In the genomic region with DNA sequence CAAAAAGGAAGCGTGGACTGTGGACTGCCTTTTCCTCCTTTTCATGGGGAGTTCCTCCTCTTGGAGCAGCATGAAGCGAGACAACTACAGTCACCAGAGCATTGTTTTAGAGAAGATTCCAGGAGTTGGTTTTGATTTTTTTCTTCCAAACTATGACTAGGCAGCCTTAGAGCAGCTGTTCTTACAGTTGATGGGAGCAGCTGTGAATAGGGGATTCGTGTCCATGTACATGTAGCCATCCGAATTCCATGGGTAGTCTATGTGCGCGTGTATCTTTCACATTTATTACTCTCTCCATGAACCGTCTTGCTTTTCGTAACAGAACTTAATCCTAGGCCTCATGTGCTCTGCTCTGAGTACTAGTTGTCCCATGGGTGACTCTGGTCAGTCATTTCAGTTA, we compare ENCODE assay signal across 16 mouse cellular contexts.
DNase-seq lines count a peak whose midpoint lies in the region; ATAC-seq and TF ChIP-seq lines count a peak whose summit lies in the region.
"Had no signal": no experiment of that assay in that cellular context is flagged by ENCODE, and none has a peak within 500 bp of the region (broad histone marks: within the 10 kb centered on the region; RNA-seq: fewer than 3 reads in every experiment).

No protein-coding gene starts in this region.

- H3K4me1 ChIP-seq in heart, embryonic 16.5 days (ENCODE audit: control insufficient read depth, insufficient read depth, low read length) = peaks cover 67% of the 10 kb centered on the region
- peaks cover 67% of the 10 kb centered on the region for H3K4me1 ChIP-seq in neural tube, embryonic 13.5 days (replicated peaks)
- H3K4me1 ChIP-seq in limb, embryonic 14.5 days (ENCODE audit: control insufficient read depth, insufficient read depth, low read length) = peaks cover 44% of the 10 kb centered on the region

- ATAC-seq in heart, embryonic 16.5 days (replicated peaks; ENCODE audit: extremely low read depth, insufficient read depth, low FRiP score) = no peak
- no peak for ATAC-seq in neural tube, embryonic 13.5 days (ENCODE audit: low read depth)
- ATAC-seq in limb, embryonic 14.5 days (ENCODE audit: low FRiP score, low read depth) = peak; percentile 27; the same call in 1 of the 2 replicates
- ATAC-seq: CD4-positive, CD25-positive, alpha-beta regulatory T cell, adult 4 months; forebrain, embryonic 14.5 days; midbrain, embryonic 15.5 days had no signal

- no peak overlapping the region for H3K4me2 ChIP-seq in heart, embryonic 16.5 days (ENCODE audit: low read depth, low read length)
- H3K4me2 ChIP-seq in neural tube, embryonic 13.5 days = no peak overlapping the region
- H3K4me2 ChIP-seq in limb, embryonic 14.5 days (replicated peaks; ENCODE audit: low read depth, low read length, severe bottlenecking) = no peak overlapping the region
- H3K4me2 ChIP-seq: embryonic facial prominence, embryonic 12.5 days; hindbrain, embryonic 12.5 days; liver, embryonic 15.5 days; midbrain, embryonic 15.5 days; neural tube, embryonic 12.5 days had no signal

- 78% methylated on average over 8 of the region's 8 CpGs for WGBS in heart, embryonic 16.5 days
- WGBS in neural tube, embryonic 13.5 days = 92% methylated on average over 8 of the region's 8 CpGs
- WGBS in limb, embryonic 14.5 days = 77% methylated on average over 8 of the region's 8 CpGs

- TF ChIP-seq POLR2A in limb, embryonic 14.5 days (IDR thresholded peaks at IDR 0.05; ENCODE audit: borderline replicate concordance, extremely low read depth, insufficient read depth, insufficient read length) = no peak

- peak overlapping the region; percentile 51 for H3K9ac ChIP-seq in heart, embryonic 16.5 days (ENCODE audit: low read length)
- no peak overlapping the region for H3K9ac ChIP-seq in neural tube, embryonic 13.5 days
- H3K9ac ChIP-seq in limb, embryonic 14.5 days (ENCODE audit: low read depth, low read length, severe bottlenecking) = no peak overlapping the region
- H3K9ac ChIP-seq: embryonic facial prominence, embryonic 12.5 days; hindbrain, embryonic 12.5 days; liver, embryonic 15.5 days; midbrain, embryonic 15.5 days; neural tube, embryonic 12.5 days had no signal

- H3K36me3 ChIP-seq in heart, embryonic 16.5 days (ENCODE audit: control insufficient read depth, insufficient read depth) = no peaks in the 10 kb centered on the region
- H3K36me3 ChIP-seq in neural tube, embryonic 13.5 days = no peaks in the 10 kb centered on the region
- H3K36me3 ChIP-seq in limb, embryonic 14.5 days (ENCODE audit: control insufficient read depth, insufficient read depth, low read length) = no peaks in the 10 kb centered on the region
- H3K36me3 ChIP-seq: embryonic facial prominence, embryonic 12.5 days; hindbrain, embryonic 12.5 days; liver, embryonic 15.5 days; midbrain, embryonic 15.5 days; neural tube, embryonic 12.5 days had no signal

- no peak for DNase-seq in heart, postnatal 10 days
- no peak for DNase-seq in neural tube, embryonic 10.5 days (ENCODE audit: extremely low spot score, low spot score)
- no peak for DNase-seq in limb, embryonic 14.5 days (ENCODE audit: low spot score)
- no peak for DNase-seq in adrenal gland, adult 2 months
- DNase-seq in right cerebral cortex, postnatal 4 days = no peak
- DNase-seq: cerebellum, postnatal 36 days; kidney, adult 8-10 months had no signal

- H3K27me3 ChIP-seq in heart, embryonic 16.5 days (ENCODE audit: control insufficient read depth, insufficient read depth, low read length) = no peaks in the 10 kb centered on the region
- no peaks in the 10 kb centered on the region for H3K27me3 ChIP-seq in neural tube, embryonic 13.5 days
- H3K27me3 ChIP-seq in limb, embryonic 14.5 days (ENCODE audit: control insufficient read depth, insufficient read depth, low read length) = no peaks in the 10 kb centered on the region
- H3K27me3 ChIP-seq: embryonic facial prominence, embryonic 12.5 days; hindbrain, embryonic 12.5 days; liver, embryonic 15.5 days; midbrain, embryonic 15.5 days; neural tube, embryonic 12.5 days had no signal

- no peaks in the 10 kb centered on the region for H3K9me3 ChIP-seq in heart, embryonic 16.5 days (replicated peaks; ENCODE audit: control insufficient read depth, low read length)
- H3K9me3 ChIP-seq in neural tube, embryonic 13.5 days = no peaks in the 10 kb centered on the region
- H3K9me3 ChIP-seq in limb, embryonic 14.5 days (ENCODE audit: control insufficient read depth, low read length) = no peaks in the 10 kb centered on the region
- H3K9me3 ChIP-seq: embryonic facial prominence, embryonic 12.5 days; hindbrain, embryonic 12.5 days; liver, embryonic 15.5 days; midbrain, embryonic 15.5 days; neural tube, embryonic 12.5 days had no signal

- H3K27ac ChIP-seq in heart, embryonic 16.5 days (ENCODE audit: low read length) = peak overlapping the region; percentile 88
- 0 out of 2 replicates have a peak overlapping the region, but pooled peaks have one; percentile 23 for H3K27ac ChIP-seq in neural tube, embryonic 13.5 days (replicated peaks)
- 0 out of 2 replicates have a peak overlapping the region, but pooled peaks have one; percentile 59 for H3K27ac ChIP-seq in limb, embryonic 14.5 days (replicated peaks; ENCODE audit: low read depth, low read length)
- H3K27ac ChIP-seq: embryonic facial prominence, embryonic 12.5 days; hindbrain, embryonic 12.5 days; liver, embryonic 15.5 days; midbrain, embryonic 15.5 days; neural tube, embryonic 12.5 days had no signal

- no peak overlapping the region for H3K4me3 ChIP-seq in heart, embryonic 16.5 days (ENCODE audit: low read length)
- H3K4me3 ChIP-seq in neural tube, embryonic 13.5 days = no peak overlapping the region
- H3K4me3 ChIP-seq in limb, embryonic 14.5 days (replicated peaks; ENCODE audit: low read length) = no peak overlapping the region
- H3K4me3 ChIP-seq: embryonic facial prominence, embryonic 12.5 days; hindbrain, embryonic 12.5 days; liver, embryonic 15.5 days; midbrain, embryonic 15.5 days; neural tube, embryonic 12.5 days had no signal

- intact Hi-C loops in heart, postnatal 10 days (cut with DNase I) = no loop called here

Comparison
In these comparisons a context has a peak if more than half of its experiments do, and no peak if none do; other contexts are left out.
1. H3K27ac ChIP-seq: peak in every context shown above with its lines; median percentile 88 in heart, embryonic 16.5 days; 59 in limb, embryonic 14.5 days; 23 in neural tube, embryonic 13.5 days.